ENCODE assay signal across 9 mouse cellular contexts in genomic region chr2:20546496-20547348, GRCm38 (mm10).
A peak's percentile ranks its signal among the peaks of the same experiment; 100 is the strongest.
DNase-seq lines count a peak whose midpoint lies in the region; ATAC-seq lines count a peak whose summit lies in the region.
"Had no signal": no experiment of that assay in that cellular context is flagged by ENCODE, and none has a peak within 500 bp of the region (broad histone marks: within the 10 kb centered on the region; RNA-seq: fewer than 3 reads in every experiment).

No protein-coding gene starts in this region.

- H3K36me3 ChIP-seq in hindbrain, embryonic 13.5 days = no peaks in the 10 kb centered on the region
- no peaks in the 10 kb centered on the region for H3K36me3 ChIP-seq in limb, embryonic 15.5 days
- no peaks in the 10 kb centered on the region for H3K36me3 ChIP-seq in stomach, embryonic 14.5 days (ENCODE audit: control insufficient read depth, insufficient read depth, low read length)

- H3K27me3 ChIP-seq in hindbrain, embryonic 13.5 days = peaks cover 3% of the 10 kb centered on the region; the same call in 1 of the 2 replicates
- no peaks in the 10 kb centered on the region for H3K27me3 ChIP-seq in limb, embryonic 15.5 days
- H3K27me3 ChIP-seq in stomach, embryonic 14.5 days (ENCODE audit: control insufficient read depth, insufficient read depth, low read length) = no peaks in the 10 kb centered on the region

- WGBS in hindbrain, embryonic 13.5 days = 11% methylated on average over 11 of the region's 11 CpGs
- 14% methylated on average over 11 of the region's 11 CpGs for WGBS in limb, embryonic 15.5 days
- 19% methylated on average over 11 of the region's 11 CpGs for whole genome bisulfite sequencing in stomach, embryonic 14.5 days

- DNase-seq in right cerebral cortex, adult 18-20 months = peak; percentile 8
- DNase-seq in right cerebral cortex, postnatal 36 days (ENCODE audit: low spot score in 2 of 2) = no peak
- DNase-seq in ovary, postnatal 10 days (ENCODE audit: low spot score) = no peak
- no peak for DNase-seq in cerebellum, adult 9-10 months
- no peak for DNase-seq in gastrocnemius, postnatal 10 days

- peak overlapping the region; percentile 45 for H3K4me2 ChIP-seq in hindbrain, embryonic 13.5 days
- H3K4me2 ChIP-seq in limb, embryonic 15.5 days = peak overlapping the region; percentile 41
- peak overlapping the region; percentile 10 for H3K4me2 ChIP-seq in stomach, embryonic 14.5 days (replicated peaks; ENCODE audit: low read depth, low read length)

- 0 out of 2 replicates have a peak overlapping the region, but pooled peaks have one; percentile 0 for H3K27ac ChIP-seq in hindbrain, embryonic 13.5 days
- peak overlapping the region; percentile 57 for H3K27ac ChIP-seq in limb, embryonic 15.5 days
- H3K27ac ChIP-seq in stomach, embryonic 14.5 days (ENCODE audit: low read length) = peak overlapping the region; percentile 84; the same call in 1 of the 2 replicates

- H3K9ac ChIP-seq in hindbrain, embryonic 13.5 days = peak overlapping the region; percentile 19; the same call in 1 of the 2 replicates
- H3K9ac ChIP-seq in limb, embryonic 15.5 days = no peak overlapping the region
- H3K9ac ChIP-seq in stomach, embryonic 14.5 days (replicated peaks; ENCODE audit: low read depth, low read length) = no peak overlapping the region

- peak; percentile 70 for ATAC-seq in hindbrain, embryonic 13.5 days (ENCODE audit: low FRiP score)
- no peak for ATAC-seq in limb, embryonic 15.5 days (ENCODE audit: insufficient number of reproducible peaks, low FRiP score, low TSS enrichment, low read depth)
- peak; percentile 39; the same call in 1 of the 2 replicates for ATAC-seq in stomach, embryonic 14.5 days (ENCODE audit: insufficient number of reproducible peaks, insufficient read depth, low FRiP score, low read depth)

- H3K4me3 ChIP-seq in hindbrain, embryonic 13.5 days = peak overlapping the region; percentile 22
- peak overlapping the region; percentile 25; the same call in 1 of the 2 replicates for H3K4me3 ChIP-seq in limb, embryonic 15.5 days
- H3K4me3 ChIP-seq in stomach, embryonic 14.5 days (ENCODE audit: low read depth, low read length) = no peak overlapping the region
- H3K4me3 ChIP-seq: megakaryocyte, embryonic 14.5 days had no signal

- peaks cover 28% of the 10 kb centered on the region for H3K4me1 ChIP-seq in hindbrain, embryonic 13.5 days (replicated peaks)
- H3K4me1 ChIP-seq in limb, embryonic 15.5 days = peaks cover 18% of the 10 kb centered on the region
- H3K4me1 ChIP-seq in stomach, embryonic 14.5 days (ENCODE audit: control insufficient read depth, insufficient read depth, low read length) = peaks cover 9% of the 10 kb centered on the region; the same call in 1 of the 2 replicates
- H3K4me1 ChIP-seq: megakaryocyte, embryonic 14.5 days had no signal

- no peaks in the 10 kb centered on the region for H3K9me3 ChIP-seq in hindbrain, embryonic 13.5 days
- no peaks in the 10 kb centered on the region for H3K9me3 ChIP-seq in limb, embryonic 15.5 days
- no peaks in the 10 kb centered on the region for H3K9me3 ChIP-seq in stomach, embryonic 14.5 days (ENCODE audit: control insufficient read depth, low read depth, low read length)

Comparison
In these comparisons a context has a peak if more than half of its experiments do, and no peak if none do; other contexts are left out.
1. H3K27ac ChIP-seq: peak in every context shown above with its lines; median percentile 84 in stomach, embryonic 14.5 days; 57 in limb, embryonic 15.5 days; 0 in hindbrain, embryonic 13.5 days.